Mouse (Mus musculus) bone marrow, adult 2 months (tissue): ENCODE data around the gene Vstm4.

Source experiments
- CTCF ChIP-seq: fragments of 200-500 bp; IDR thresholded peaks from 2 replicates; pipeline ENCODE4 v1.5.1; 2011; ENCODE audit warnings: low read length, control low read depth; ENCODE audit not compliant: control insufficient read depth, insufficient read depth
- POLR2A ChIP-seq: fragments of 200-500 bp; IDR thresholded peaks from 2 replicates; pipeline ENCODE4 v1.6.1; 2011; ENCODE audit warnings: low read depth, mild to moderate bottlenecking, control low read depth, low read length, borderline replicate concordance; ENCODE audit not compliant: control insufficient read depth

- TF ChIP-seq CTCF (no peak), POLR2A (no peak)
Observed at GRCm38 (mm10) chr14:32858361-32858760, 1.8 kb downstream of the Vstm4 start.
